Mouse (Mus musculus) granulocyte monocyte progenitor cell, adult 5-6 weeks (primary cell): ENCODE data around the gene Ntpcr. TPM values are rescaled to one million over a fixed set of nuclear protein-coding genes. Genes with fewer than 3 reads are reported as not detected.

Experiments used
- ATAC-seq: replicated peaks from 2 replicates; pipeline ENCODE4 v1.8.0; 2016; ENCODE audit warnings: mild to moderate bottlenecking, moderate TSS enrichment, inconsistent platforms; ENCODE audit not compliant: poor library complexity, severe bottlenecking
- total RNA-seq, 2 experiments: library from RNA; stranded (forward) in 1 of 2; stranded (reverse) in 1 of 2; fragments of 200-712, 200-1000 nt in 1 of 2; fragments of >200 nt in 1 of 2; fragmentation: Nextera tagmentation in 1 of 2; gene quantifications; 2 replicates each; pipeline ENCODE4 v1.2.3; 2014 to 2017

The Ntpcr gene
- total RNA-seq, 2 experiments from 2014 or later, result 41.6 to 44.3 TPM

DNA sequence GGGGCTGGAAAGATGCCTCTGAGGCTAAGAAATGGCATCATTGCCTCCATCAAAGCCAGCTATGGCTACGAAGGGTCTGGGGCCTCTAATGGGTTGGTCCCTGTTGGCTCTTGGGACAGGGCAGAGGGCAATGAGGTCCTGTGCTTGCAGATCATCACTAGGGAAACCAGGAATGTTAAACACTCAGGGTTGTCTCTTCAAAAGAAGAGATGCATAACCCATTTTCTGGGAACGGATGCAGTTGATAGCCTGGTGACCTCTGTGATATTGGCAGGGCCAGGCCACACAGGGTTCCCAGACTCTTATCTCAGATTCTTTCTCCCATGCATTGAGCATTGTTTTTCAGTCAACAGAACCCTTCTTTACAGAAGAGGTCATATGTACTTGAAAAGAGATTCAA is 42.5 kb downstream of the Ntpcr start:
- no peak for ATAC-seq

DNA sequence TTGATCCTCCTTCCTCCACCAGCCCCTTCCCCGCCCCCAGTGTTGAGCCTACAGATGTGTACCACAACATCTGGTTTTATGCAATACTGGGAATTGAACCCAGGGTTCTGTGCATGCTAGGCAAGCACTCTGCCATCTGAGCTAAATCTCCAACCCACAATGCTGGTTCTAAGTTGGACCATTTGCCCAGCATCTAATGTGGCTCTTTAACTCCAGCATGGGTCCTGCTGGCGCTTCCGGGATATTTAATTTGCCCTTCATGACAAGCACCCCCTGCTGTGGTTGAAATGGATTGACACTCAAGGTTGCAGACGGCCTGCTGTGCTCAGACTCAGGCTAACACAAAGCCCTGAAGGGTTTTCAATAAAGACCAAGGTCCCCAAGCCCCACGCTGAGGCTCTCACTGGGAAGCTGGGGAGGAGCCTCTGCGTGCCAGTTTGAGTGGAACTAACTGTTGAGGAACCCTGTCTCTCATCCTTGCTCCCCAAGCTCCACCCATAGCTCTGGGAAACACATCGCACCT is 43.6 kb downstream of the Ntpcr start:
- ATAC-seq, result no peak

DNA sequence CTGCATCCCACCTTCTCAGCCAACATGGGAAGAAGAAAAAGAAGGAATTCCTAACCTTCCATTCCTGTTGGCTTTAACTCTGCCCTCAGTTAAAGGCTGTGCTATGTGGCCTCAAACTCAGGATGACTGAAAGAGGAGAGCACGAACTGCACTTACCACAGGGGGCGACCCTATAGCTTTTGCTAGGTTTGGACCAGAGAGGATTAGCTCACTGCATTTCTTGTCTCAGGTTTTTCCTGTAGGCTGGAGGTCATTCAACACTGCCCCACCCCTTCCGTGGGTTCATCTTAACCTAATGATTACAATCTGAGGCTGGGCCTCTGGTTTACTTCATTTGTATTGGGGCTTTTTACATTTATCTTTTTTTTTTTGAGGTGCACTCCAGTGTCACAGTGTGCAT is 45.3 kb downstream of the Ntpcr start:
- ATAC-seq, result no peak

DNA sequence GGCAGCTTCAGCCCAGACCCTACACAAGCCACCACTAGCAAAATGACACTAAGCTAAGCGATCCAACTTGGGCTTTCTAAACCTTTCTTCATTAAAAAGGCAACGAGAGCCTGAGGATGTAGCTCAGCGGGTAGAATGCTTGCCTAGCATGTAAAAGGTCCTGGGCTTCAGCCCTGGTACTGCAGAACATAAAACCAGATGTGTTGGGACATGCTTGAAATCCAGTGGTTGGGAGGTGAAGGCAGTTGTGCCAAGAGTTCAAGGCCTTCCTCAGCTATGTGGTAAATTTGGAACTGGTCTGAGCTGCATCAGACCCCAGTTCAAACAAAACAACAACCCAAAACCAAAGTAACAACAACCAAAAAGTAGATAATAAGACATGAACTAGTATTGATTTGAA is 46.6 kb downstream of the Ntpcr start:
- ATAC-seq, result no peak

DNA sequence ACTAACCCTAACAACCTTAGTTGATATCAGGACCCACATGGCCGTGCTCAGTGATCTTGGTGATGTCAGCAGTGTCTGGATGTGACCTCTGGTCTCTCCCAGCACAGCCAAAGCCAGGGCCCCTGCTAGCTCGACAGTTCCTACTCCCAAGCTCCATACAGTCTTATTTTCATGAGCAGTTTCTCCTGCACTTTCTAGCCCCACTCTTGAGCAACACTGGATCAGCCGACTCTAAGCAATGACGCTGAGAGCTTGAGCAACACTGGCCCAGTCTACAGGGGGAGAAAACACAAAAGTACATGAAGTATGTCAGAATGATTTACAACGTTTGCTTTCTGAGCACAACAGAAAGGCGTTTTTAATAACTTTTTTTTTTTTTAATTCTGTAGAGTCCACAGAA is 47.0 kb downstream of the Ntpcr start:
- ATAC-seq, result peak; percentile 85

DNA sequence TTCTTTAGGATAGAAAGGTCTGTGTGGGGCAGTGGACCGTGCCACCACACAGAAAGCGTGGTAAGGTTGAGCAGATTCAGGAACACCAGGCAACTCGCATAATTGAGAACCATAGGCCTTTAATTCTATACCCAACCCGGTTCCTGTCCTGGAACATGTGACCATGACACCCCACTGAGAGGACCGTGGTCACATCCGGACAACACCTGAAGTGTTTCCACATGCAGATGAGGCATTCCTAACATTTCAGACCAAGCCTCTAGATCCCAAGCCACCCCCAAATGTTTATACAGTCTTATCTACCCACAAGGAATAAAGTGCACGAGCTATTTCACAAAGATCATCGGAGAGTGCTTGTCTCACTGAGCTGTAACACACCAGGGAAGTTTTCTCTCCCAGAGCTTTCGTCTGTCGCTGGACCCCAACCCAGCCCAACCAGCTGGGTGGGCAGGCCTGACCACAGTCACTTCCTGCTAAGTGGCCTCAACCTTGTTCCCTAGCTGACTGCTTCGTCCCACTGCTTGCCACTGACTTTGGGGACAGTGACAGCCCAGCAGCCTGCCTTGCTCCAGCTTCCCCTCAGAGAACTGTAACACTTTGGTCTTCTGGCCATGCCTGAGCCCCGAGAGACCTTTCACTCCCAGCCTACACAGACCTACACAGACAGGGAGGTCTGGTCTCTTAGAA is 47.9 kb downstream of the Ntpcr start:
- peak; percentile 79 for ATAC-seq

DNA sequence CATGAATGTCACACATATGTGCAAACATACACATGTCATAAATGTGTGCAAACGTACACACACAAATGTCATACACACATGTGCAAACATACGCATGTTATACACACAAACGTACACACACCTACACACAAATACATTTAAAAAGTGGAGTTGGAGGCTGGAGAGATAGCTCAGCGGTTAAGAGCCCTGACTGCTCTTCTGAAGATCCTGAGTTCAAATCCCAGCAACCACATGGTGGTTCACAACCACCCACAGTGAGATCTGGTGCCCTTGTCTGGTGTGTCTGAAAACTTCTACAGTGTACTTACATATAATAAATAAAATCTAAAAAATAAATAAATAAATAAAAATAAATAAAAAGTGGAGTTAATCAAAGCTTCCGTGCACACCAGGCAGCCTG is 49.2 kb downstream of the Ntpcr start:
- ATAC-seq, result no peak

DNA sequence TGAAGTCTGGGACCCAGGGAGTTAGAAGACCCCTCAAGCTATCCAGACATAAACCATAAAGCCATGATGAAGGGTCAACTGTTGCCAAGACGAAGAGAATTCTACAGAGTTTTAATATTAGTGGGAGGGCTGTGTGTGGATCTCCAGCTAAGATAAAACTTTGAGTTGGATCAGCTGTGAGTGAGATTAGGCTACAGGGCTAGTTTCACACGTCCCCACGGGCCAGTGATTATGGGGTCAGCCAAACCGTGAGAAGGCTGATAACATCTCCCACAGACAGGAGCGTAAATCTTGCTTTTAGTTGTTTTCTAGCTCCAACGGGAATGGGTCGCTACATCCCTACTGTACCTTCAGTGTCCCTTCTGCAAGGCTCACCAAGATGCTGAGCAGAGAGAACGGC is 49.9 kb downstream of the Ntpcr start:
- ATAC-seq, result no peak

DNA sequence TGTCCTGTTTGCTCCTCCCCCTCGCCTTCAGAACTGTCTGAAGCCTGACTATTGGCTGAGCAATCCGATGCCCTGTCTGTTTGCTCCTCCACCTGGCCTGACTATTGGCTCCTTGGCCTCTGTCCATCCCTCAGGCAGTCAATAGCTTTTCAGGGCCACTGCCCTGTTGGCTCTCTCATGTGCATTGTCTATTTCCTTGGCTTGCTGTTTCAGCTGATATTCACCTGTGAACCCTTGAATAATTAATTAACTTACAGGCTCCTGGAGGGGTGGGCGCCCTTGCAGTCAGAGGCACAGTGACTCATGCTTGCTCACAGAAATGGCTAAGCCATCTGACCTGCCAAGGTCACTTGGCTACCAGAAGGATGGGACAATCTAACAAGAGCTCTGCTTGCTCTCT is 52.4 kb downstream of the Ntpcr start:
- ATAC-seq, result no peak

DNA sequence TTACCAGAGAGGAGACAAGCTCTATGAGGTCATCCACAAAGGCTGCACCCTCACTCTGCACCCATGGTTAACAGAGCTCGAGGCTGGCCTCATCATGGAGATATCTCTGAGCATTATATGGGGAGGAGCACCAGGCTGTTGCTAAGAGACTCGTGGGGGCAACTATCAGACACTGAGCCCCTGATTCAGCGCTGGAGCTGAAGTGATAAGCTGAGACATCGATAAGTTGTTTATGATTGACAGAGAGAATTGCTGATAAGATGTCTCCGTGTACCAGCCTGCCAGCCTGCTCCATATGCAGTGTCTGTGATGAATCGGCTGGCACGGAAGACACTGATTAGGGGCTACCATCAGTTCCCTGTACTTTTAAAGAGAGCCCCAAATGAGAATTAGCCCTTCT is 57.1 kb downstream of the Ntpcr start:
- no peak for ATAC-seq

DNA sequence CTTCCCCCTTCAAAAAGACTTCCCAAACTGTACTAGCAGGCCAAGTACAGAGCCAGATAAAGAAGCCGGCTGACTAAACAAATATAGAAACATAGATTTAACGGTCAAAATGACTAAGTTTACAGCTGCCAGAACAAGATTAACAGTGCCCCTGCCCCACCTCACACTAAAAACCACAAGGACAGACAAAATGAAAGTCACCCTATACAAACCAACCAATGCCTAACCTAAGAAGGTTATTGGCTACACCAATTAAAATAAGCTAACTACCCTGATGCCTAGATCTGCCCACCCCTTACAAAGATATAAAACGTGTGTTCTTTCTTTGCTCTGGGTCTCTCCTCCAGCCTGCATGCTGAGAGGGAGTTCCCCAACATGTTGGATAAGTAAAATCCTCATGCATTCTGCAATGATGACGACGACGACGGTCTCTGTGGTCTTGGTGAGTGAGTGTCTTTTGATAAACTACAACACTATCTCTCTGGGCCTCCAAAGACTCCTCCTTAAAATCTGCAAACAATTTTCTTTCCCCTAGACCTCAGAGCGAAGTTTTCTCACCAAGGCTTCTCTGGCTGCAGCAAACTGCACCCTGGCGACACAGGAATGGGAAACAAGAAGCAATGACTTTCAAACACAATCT is 63.2 kb downstream of the Ntpcr start:
- ATAC-seq, result no peak

DNA sequence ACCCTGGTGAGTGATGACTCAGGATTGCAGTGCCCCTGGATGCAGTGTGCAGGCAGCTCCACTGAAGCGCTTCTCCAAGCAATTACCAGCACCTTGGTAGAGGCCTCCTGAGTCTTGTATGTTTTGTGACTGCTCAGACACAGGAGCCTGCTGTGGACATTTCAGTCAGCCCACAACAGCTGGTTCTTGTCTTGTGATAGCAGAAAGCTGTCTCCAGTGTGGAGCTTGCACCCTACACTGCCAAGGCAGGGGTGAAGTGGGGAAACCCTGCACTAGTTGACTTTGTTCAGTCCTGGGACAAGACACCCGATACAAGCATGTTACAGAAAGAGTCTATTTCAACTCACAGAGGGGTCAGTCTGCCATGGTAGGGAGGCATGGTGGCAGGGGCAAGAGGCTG is 65.6 kb downstream of the Ntpcr start:
- no peak for ATAC-seq

DNA sequence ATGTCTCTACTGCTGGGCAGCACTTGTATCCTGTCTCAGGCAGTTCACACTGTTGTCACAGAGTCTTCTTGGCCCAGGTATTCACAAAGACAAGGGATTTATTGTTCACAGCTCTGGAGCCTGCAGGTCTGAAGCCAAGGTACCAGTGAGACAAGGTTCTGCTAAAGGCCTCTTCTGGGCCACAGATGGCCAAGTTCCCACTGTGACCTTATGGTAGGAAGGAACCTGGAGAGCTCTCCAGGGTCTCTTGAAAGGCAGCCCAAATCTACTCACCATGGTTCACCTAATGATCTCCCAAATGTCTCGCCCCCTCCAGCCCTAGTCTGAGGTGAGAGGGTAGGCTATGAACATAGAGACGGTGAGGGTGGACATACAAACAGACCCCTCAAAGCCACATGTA is 67.2 kb downstream of the Ntpcr start:
- no peak for ATAC-seq

Other genes starting within 250 kb of the Ntpcr start
- 1.0 and 1.4 TPM in 2 replicates for gene Sipa1l2, start 160.2 kb upstream of the Ntpcr start, total RNA-seq (2014; fragmentation: Nextera tagmentation)
- gene Sipa1l2, start 160.2 kb upstream of the Ntpcr start, total RNA-seq (2017), result 1.9 and 2.4 TPM in 2 replicates
- 1.2 and 1.3 TPM in 2 replicates for gene Map10, start 60.1 kb upstream of the Ntpcr start, total RNA-seq (2014; fragmentation: Nextera tagmentation)
- gene Map10, start 60.1 kb upstream of the Ntpcr start, total RNA-seq (2017), result 0.57 and 1.4 TPM in 2 replicates
- not detected in 2 replicates for gene Pcnx2, start 168.4 kb downstream of the Ntpcr start, total RNA-seq (2014; fragmentation: Nextera tagmentation)
- not detected in 2 replicates for gene Pcnx2, start 168.4 kb downstream of the Ntpcr start, total RNA-seq (2017)
- not detected in 2 replicates for gene Map3k21, start 180.5 kb downstream of the Ntpcr start, total RNA-seq (2014; fragmentation: Nextera tagmentation)
- not detected in 2 replicates for gene Map3k21, start 180.5 kb downstream of the Ntpcr start, total RNA-seq (2017)